Mouse (Mus musculus): ENCODE results near the gene Pcsk5.

Gene Pcsk5

GRCm38 (mm10) chr19:17837471-17837859, at the start of gene Pcsk5:
TSS of gene Pcsk5 (minus strand) at chr19:17837632.
- peak; percentile 82 to 84 for DNase-seq (ENCODE audit: low spot score in 2 of 2)

GRCm38 (mm10) chr19:17875804-17876203, 38.4 kb upstream of the Pcsk5 start:
- no peak for DNase-seq (ENCODE audit: low spot score in 2 of 2)

GRCm38 (mm10) chr19:17874388-17874787, 37.0 kb upstream of the Pcsk5 start:
- DNase-seq (ENCODE audit: low spot score in 2 of 2), result no peak

GRCm38 (mm10) chr19:17873755-17874154, 36.3 kb upstream of the Pcsk5 start:
- DNase-seq (ENCODE audit: low spot score in 2 of 2), result no peak

- DNase-seq (ENCODE audit: low spot score in 2 of 2), result no peak
These were observed 29.0 kb upstream of the Pcsk5 start for GRCm38 (mm10) chr19:17866317-17866891.

- DNase-seq (ENCODE audit: low spot score in 2 of 2), result no peak
These were observed 23.1 kb upstream of the Pcsk5 start for GRCm38 (mm10) chr19:17860351-17861014.

- no peak for DNase-seq (ENCODE audit: low spot score in 2 of 2)
These were observed 19.3 kb upstream of the Pcsk5 start for GRCm38 (mm10) chr19:17856741-17857140.

- no peak for DNase-seq (ENCODE audit: low spot score in 2 of 2)
These were observed 11.0 kb upstream of the Pcsk5 start for GRCm38 (mm10) chr19:17848417-17848816.

GRCm38 (mm10) chr19:17845967-17846366, 8.5 kb upstream of the Pcsk5 start:
- no peak for DNase-seq (ENCODE audit: low spot score in 2 of 2)

GRCm38 (mm10) chr19:17841586-17841985, 4.2 kb upstream of the Pcsk5 start:
- no peak for DNase-seq (ENCODE audit: low spot score in 2 of 2)

- DNase-seq (ENCODE audit: low spot score in 2 of 2), result no peak
These were observed 2.4 kb upstream of the Pcsk5 start for GRCm38 (mm10) chr19:17839856-17840255.

- DNase-seq (ENCODE audit: low spot score in 2 of 2), result no peak
These were observed 614 bp downstream of the Pcsk5 start for GRCm38 (mm10) chr19:17836566-17837470.

GRCm38 (mm10) chr19:17835681-17836565, 1.5 kb downstream of the Pcsk5 start:
- DNase-seq (ENCODE audit: low spot score in 2 of 2), result no peak

GRCm38 (mm10) chr19:17834894-17835293, 2.5 kb downstream of the Pcsk5 start:
- DNase-seq (ENCODE audit: low spot score in 2 of 2), result no peak

- DNase-seq (ENCODE audit: low spot score in 2 of 2), result no peak
These were observed 6.1 kb downstream of the Pcsk5 start for GRCm38 (mm10) chr19:17831376-17831775.

- DNase-seq (ENCODE audit: low spot score in 2 of 2), result no peak
These were observed 9.0 kb downstream of the Pcsk5 start for GRCm38 (mm10) chr19:17828414-17828813.

GRCm38 (mm10) chr19:17826694-17827093, 10.7 kb downstream of the Pcsk5 start:
- no peak for DNase-seq (ENCODE audit: low spot score in 2 of 2)

- no peak for DNase-seq (ENCODE audit: low spot score in 2 of 2)
These were observed 17.4 kb downstream of the Pcsk5 start for GRCm38 (mm10) chr19:17820046-17820445.

GRCm38 (mm10) chr19:17819081-17819480, 18.4 kb downstream of the Pcsk5 start:
- no peak for DNase-seq (ENCODE audit: low spot score in 2 of 2)

GRCm38 (mm10) chr19:17815062-17815461, 22.4 kb downstream of the Pcsk5 start:
- no peak for DNase-seq (ENCODE audit: low spot score in 2 of 2)

GRCm38 (mm10) chr19:17813449-17813990, 23.9 kb downstream of the Pcsk5 start:
- DNase-seq (ENCODE audit: low spot score in 2 of 2), result no peak

All from right cerebral cortex, postnatal 36 days (tissue).